Mouse (Mus musculus) lung, embryonic 15.5 days (tissue): ENCODE results near the gene Grik5. TPM values are rescaled to one million over a fixed set of nuclear protein-coding genes. Genes with fewer than 3 reads are reported as not detected.

ENCODE experiments used
- ATAC-seq: fragments of 200-750 bp; cut with Nextera tagmentation; 2 replicates; pipeline ENCODE4 v1.8.0; 2017; ENCODE audit warnings: moderate number of reproducible peaks, borderline replicate concordance; ENCODE audit not compliant: low FRiP score, low TSS enrichment; ENCODE audit errors: extremely low read depth
- H3K27ac ChIP-seq: fragments of 300-500 bp; sonication (generic); 2 replicates; pipeline ENCODE4 v1.5.1; 2015; ENCODE audit warnings: moderate library complexity, mild to moderate bottlenecking, inconsistent platforms
- H3K27me3 ChIP-seq: fragments of 300-500 bp; sonication (generic); 2 replicates; pipeline ENCODE4 v1.6.1; 2015; ENCODE audit warnings: inconsistent platforms
- H3K36me3 ChIP-seq: fragments of 300-500 bp; sonication (generic); 2 replicates; pipeline ENCODE4 v1.6.1; 2015; ENCODE audit warnings: inconsistent platforms
- H3K4me1 ChIP-seq: fragments of 300-500 bp; sonication (generic); 2 replicates; pipeline ENCODE4 v1.6.1; 2015; ENCODE audit warnings: inconsistent platforms
- H3K4me2 ChIP-seq: fragments of 300-500 bp; sonication (generic); 2 replicates; pipeline ENCODE4 v1.6.1; 2015; ENCODE audit warnings: inconsistent platforms, mild to moderate bottlenecking, moderate library complexity
- H3K4me3 ChIP-seq: fragments of 300-500 bp; sonication (generic); 2 replicates; pipeline ENCODE4 v1.5.1; 2015; ENCODE audit warnings: mild to moderate bottlenecking, inconsistent platforms
- H3K9ac ChIP-seq: fragments of 300-500 bp; sonication (generic); 2 replicates; pipeline ENCODE4 v1.6.1; 2015; ENCODE audit warnings: inconsistent platforms
- H3K9me3 ChIP-seq: fragments of 300-500 bp; sonication (generic); 2 replicates; pipeline ENCODE4 v1.6.1; 2016; ENCODE audit warnings: inconsistent platforms
- WGBS: fragments of 180-500 bp; shearing (Covaris S2); methylation state at CpG from one replicate; pipeline ENCODE4 v1.1.7; 2015; 5-methylcytosine and 5-hydroxymethylcytosine counted together
- polyA plus RNA-seq: library from polyadenylated mRNA; unstranded; fragments of >200 nt; fragmentation: Nextera tagmentation; extraction: Ambion mirVana; gene quantifications from 2 replicates; pipeline ENCODE4 v1.2.1, GENCODE M21; 2015

Gene Grik5
- polyA plus RNA-seq, 1 experiment from 2014 or later = 3.8 TPM

DNA sequence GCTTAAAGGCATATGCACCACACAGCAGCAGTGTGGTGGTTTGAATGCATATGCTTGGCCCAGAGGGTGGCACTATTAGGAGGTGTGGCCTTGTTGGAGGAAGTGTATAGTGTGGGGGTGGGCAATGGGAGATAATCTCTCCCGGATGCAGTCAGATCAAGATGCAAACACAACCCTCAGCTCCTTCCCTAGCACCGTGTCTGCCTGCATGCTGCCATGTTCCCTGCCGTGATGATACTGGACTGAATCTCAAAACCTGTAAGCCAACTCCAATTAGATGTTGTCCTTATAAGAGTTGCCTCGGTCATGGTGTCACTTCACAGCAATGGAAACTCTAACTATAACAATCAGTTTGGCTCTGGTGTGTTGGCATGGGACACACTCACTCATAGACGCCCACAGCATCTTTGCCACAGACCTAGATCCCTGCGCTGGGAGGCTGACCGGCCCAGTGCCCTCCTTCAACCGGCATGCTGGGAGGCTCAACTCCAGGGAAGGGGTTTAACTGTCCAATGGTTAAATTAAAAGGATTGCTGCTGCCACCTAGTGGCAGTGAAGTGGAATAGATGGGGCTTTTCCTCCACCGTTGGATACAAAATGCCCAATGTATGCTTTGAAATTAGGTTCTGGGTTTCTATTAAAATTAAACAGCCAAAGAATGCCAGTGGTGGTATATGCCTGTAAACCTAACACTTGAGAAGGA, 97.1 kb downstream of the Grik5 start:
- WGBS = 29% methylated on average over 9 of the region's 9 CpGs
- Histone ChIP-seq H3K27me3 (no peaks in the 10 kb centered on the region), H3K4me2 (no peak overlapping the region), H3K9me3 (no peaks in the 10 kb centered on the region), H3K27ac (no peak overlapping the region), H3K36me3 (no peaks in the 10 kb centered on the region), H3K4me1 (peaks cover 5% of the 10 kb centered on the region), H3K9ac (no peak overlapping the region), H3K4me3 (no peak overlapping the region)
- ATAC-seq = no peak

DNA sequence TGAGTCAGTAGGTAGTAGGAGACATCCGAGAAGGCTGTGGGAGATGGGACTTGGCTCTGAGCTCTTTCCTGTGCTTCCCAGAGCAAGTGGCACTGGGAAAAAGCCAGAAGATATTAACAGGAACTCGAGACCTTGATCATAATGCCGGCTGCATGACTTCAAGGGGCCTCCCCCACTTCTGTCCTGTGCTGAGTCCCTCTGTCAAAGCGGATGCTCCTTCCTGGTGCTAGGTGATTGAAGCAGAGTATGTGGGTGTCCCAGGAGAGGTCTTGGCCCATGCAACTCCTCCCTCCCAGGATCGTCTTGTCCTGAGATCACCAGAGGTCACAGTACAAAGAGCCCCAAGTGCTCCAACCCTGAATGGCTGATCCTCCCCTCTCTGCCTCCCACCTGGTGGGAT, 98.2 kb downstream of the Grik5 start:
- peaks cover 3% of the 10 kb centered on the region; the same call in 1 of the 2 replicates for H3K36me3 ChIP-seq
- no peak overlapping the region for H3K4me2 ChIP-seq
- H3K9ac ChIP-seq = no peak overlapping the region
- H3K27me3 ChIP-seq = no peaks in the 10 kb centered on the region
- 51% methylated on average over 5 of the region's 5 CpGs for WGBS
- H3K4me3 ChIP-seq = no peak overlapping the region
- no peak for ATAC-seq
- peaks cover 5% of the 10 kb centered on the region for H3K4me1 ChIP-seq
- no peak overlapping the region for H3K27ac ChIP-seq
- no peaks in the 10 kb centered on the region for H3K9me3 ChIP-seq

DNA sequence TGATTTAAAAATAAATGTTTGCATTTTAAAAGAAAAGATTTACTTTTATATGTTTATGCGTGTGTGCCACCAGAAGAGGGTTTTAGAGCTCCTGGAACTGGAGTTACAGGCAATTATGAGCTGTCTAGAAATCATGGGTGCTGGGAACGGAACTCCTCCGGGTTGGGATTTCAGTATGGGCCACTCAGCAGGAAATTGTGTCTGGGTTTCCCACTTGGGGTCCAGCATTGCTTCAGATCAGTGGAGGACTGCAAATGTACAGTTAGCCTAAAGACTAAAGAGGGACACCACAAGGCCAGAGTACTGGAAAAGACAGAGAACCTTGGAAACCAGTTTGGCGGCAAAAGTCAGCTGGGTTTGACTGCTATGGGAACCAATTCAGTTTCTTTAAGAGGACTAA, 98.9 kb downstream of the Grik5 start:
- peaks cover 3% of the 10 kb centered on the region; the same call in 1 of the 2 replicates for H3K36me3 ChIP-seq
- H3K4me3 ChIP-seq = no peak overlapping the region
- no peaks in the 10 kb centered on the region for H3K9me3 ChIP-seq
- peaks cover 5% of the 10 kb centered on the region for H3K4me1 ChIP-seq
- ATAC-seq = no peak
- H3K27me3 ChIP-seq = no peaks in the 10 kb centered on the region
- WGBS = 73% methylated on average over 4 of the region's 4 CpGs
- no peak overlapping the region for H3K9ac ChIP-seq
- no peak overlapping the region for H3K27ac ChIP-seq
- H3K4me2 ChIP-seq = no peak overlapping the region

GRCm38 (mm10) chr7:24971972-24972893, 99.9 kb downstream of the Grik5 start, which contains the start of gene Rabac1:
Gene Rabac1 (minus strand): TSS chr7:24972754.
- no peaks in the 10 kb centered on the region for H3K27me3 ChIP-seq

DNA sequence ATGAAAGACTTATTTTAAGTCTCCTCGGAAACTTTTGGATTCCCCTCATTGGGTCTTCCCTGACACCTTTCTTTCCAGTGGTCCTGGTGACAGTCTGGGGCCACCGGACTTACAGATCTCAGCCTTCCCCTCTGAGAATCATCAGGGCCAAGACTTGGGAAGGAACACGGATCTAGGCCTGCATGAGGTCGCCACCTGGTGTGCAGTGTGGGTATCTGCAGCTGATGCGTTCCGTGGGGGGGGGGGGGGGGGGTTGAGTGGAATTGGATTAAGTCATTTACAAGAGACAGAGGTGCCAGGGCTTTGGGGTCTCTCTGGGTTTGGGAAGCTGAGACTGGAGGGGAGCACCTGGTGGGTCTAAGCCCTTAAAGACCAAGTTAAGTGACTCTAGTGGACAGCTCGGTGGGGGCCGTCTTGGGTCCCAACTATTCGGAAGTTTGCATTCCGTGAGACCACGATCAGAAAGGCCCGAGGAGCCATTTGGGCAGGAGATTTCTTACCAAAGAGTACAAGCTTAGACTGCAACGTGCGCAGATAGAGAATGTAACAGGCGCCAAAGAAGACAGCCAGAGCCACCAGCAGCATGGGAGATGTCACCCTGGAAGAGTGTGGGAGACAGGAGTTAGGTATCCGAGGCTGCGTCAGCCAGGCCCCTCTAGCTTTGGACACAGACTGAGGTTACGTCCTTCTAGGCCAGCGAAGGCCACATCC, 100.7 kb downstream of the Grik5 start:
- Histone ChIP-seq H3K4me3 (peak overlapping the region; percentile 65), H3K9ac (peak overlapping the region; percentile 66), H3K27ac (0 out of 2 replicates have a peak overlapping the region, but pooled peaks have one; percentile 60)

More at GRCm38 (mm10) chr7:24971972-24972893, 99.9 kb downstream of the Grik5 start, which contains the start of gene Rabac1:
- H3K4me2 ChIP-seq = peak within 1 kb of the TSS; percentile 79
- peak within 1 kb of the TSS; percentile 66 for H3K9ac ChIP-seq
- H3K4me3 ChIP-seq = peak within 1 kb of the TSS; percentile 65
- H3K9me3 ChIP-seq = no peaks in the 10 kb centered on the region
- ATAC-seq = peak; percentile 93
- WGBS = under 1% methylated on average over 45 of the region's 45 CpGs
- H3K36me3 ChIP-seq = peaks cover 3% of the 10 kb centered on the region; the same call in 1 of the 2 replicates
- H3K27ac ChIP-seq = peak within 1 kb of the TSS; percentile 60
- H3K4me1 ChIP-seq = peaks cover 5% of the 10 kb centered on the region

GRCm38 (mm10) chr7:24970341-24970740, 101.8 kb downstream of the Grik5 start:
- Histone ChIP-seq H3K9ac (no peak overlapping the region), H3K4me1 (peaks cover 5% of the 10 kb centered on the region), H3K9me3 (no peaks in the 10 kb centered on the region), H3K36me3 (peaks cover 3% of the 10 kb centered on the region; the same call in 1 of the 2 replicates), H3K4me2 (no peak overlapping the region), H3K27me3 (no peaks in the 10 kb centered on the region), H3K4me3 (no peak overlapping the region), H3K27ac (no peak overlapping the region)
- no peak for ATAC-seq
- 98% methylated on average over 3 of the region's 3 CpGs for WGBS

More for the DNA sequence above, 100.7 kb downstream of the Grik5 start:
- Histone ChIP-seq H3K9me3 (no peaks in the 10 kb centered on the region), H3K36me3 (peaks cover 3% of the 10 kb centered on the region; the same call in 1 of the 2 replicates), H3K4me2 (peak overlapping the region; percentile 79), H3K27me3 (no peaks in the 10 kb centered on the region), H3K4me1 (peaks cover 5% of the 10 kb centered on the region)
- ATAC-seq = peak; percentile 2; the same call in 1 of the 2 replicates
- WGBS = 6% methylated on average over 18 of the region's 19 CpGs

- no peak overlapping the region for H3K4me3 ChIP-seq
- no peaks in the 10 kb centered on the region for H3K9me3 ChIP-seq
- WGBS = 70% methylated on average over 11 of the region's 12 CpGs
- no peaks in the 10 kb centered on the region for H3K27me3 ChIP-seq
- H3K4me2 ChIP-seq = no peak overlapping the region
- peaks cover 5% of the 10 kb centered on the region for H3K4me1 ChIP-seq
- H3K9ac ChIP-seq = no peak overlapping the region
- peaks cover 3% of the 10 kb centered on the region; the same call in 1 of the 2 replicates for H3K36me3 ChIP-seq
- ATAC-seq = no peak
- no peak overlapping the region for H3K27ac ChIP-seq
Observed at GRCm38 (mm10) chr7:24969805-24970204, 102.3 kb downstream of the Grik5 start.

DNA sequence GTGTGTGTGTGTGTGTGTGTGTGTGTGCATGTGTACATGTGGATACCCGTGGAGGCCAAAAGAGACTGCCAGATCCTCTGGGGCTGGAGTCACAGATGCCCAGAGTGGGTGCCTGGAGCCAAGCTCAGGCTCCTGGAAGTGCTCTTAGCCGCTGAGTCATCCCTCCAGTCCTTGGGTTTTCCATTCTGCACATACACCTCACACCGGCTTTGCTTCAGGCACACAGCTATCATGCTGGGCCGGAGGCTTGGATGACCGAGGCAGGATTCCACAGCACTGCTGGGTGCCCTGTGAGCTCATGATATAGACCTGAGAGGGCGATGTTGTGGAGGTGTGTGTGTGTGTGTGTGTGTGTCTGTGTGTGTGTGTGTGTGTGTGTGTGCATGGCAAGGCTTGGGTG, 103.7 kb downstream of the Grik5 start:
- Histone ChIP-seq H3K4me1 (peaks cover 5% of the 10 kb centered on the region), H3K4me2 (no peak overlapping the region), H3K27ac (no peak overlapping the region), H3K9ac (no peak overlapping the region), H3K36me3 (peaks cover 3% of the 10 kb centered on the region; the same call in 1 of the 2 replicates), H3K4me3 (no peak overlapping the region), H3K27me3 (no peaks in the 10 kb centered on the region), H3K9me3 (no peaks in the 10 kb centered on the region)
- 74% methylated on average over 6 of the region's 6 CpGs for WGBS
- no peak for ATAC-seq

DNA sequence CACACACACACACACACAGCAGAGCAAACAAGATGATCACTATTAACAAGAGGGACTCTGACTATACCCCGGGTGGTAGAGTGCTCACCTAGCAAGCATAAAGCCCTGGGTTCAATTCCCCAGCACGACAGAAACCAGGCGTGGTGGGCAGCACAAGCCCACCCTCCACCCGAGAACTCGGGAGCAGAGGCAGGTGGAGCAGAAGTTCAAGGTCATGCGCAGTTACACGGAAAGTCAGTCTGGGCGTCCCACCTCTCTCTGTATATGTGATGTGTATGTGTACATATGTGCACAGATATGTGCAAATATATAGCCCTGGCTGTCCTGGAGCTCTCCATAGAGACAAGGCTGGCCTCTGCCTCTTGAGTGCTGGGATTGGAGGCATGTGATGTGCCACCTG, 104.2 kb downstream of the Grik5 start:
- Histone ChIP-seq H3K4me2 (no peak overlapping the region), H3K4me3 (no peak overlapping the region), H3K27me3 (no peaks in the 10 kb centered on the region), H3K36me3 (peaks cover 3% of the 10 kb centered on the region; the same call in 1 of the 2 replicates), H3K9ac (no peak overlapping the region), H3K27ac (no peak overlapping the region), H3K4me1 (peaks cover 5% of the 10 kb centered on the region), H3K9me3 (no peaks in the 10 kb centered on the region)
- no peak for ATAC-seq
- WGBS = 77% methylated on average over 8 of the region's 8 CpGs

DNA sequence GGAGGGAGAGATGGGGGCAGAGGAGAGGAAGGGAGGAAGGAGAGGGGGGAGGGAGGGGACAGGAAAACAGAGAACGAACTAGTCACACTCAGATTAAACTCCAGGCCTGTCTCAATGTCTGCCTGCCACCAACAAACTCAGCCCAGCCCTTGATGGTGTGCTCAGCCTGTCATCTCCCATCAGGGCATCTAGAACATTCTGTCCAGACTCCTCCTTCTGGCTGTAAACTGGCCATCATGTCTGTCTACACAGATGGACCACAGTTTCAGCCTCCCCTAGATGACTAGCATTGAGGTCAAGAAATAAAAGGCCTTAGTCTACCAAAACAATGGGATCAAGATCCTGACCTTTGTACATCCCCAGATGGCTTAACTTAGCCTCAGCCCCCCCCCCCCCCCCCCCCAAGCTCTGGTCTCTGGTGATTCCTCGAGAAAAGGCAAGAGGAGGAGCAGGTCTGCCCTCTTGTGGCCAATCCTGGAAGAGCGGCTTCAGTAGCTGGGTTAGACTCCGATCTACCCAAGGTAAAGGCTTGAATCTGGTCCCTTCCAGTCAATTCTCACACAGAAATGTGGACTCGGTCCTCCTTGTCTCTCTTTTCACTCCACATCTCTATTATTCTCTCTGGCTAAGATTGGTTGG, 107.1 kb downstream of the Grik5 start:
- Histone ChIP-seq H3K27me3 (no peaks in the 10 kb centered on the region), H3K9ac (no peak overlapping the region), H3K4me2 (no peak overlapping the region), H3K36me3 (peaks cover 3% of the 10 kb centered on the region; the same call in 1 of the 2 replicates), H3K4me1 (no peaks in the 10 kb centered on the region), H3K27ac (no peak overlapping the region), H3K4me3 (no peak overlapping the region), H3K9me3 (no peaks in the 10 kb centered on the region)
- WGBS = 8% methylated on average over 5 of the region's 5 CpGs
- no peak for ATAC-seq

DNA sequence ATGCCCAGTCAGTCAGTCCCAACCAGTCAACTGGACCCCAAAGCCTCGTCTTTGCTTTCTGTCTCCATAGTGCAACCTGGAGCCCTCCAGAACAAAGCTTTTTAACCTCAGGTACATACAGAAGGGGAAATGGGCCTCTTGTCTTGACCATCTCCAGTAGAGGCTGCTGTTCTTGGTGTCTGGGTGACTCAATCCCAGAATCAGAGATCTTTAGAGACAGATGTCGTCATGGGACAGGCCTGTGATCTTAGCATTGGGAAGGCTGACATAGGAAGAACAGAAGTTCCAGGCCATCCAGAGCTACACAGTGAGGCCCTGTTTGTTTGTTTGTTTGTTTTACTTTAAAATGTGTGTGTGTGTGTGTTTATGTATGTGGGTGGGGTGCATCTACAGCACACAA, 107.9 kb downstream of the Grik5 start:
- H3K4me3 ChIP-seq = no peak overlapping the region
- ATAC-seq = no peak
- no peak overlapping the region for H3K4me2 ChIP-seq
- no peaks in the 10 kb centered on the region for H3K4me1 ChIP-seq
- H3K9ac ChIP-seq = no peak overlapping the region
- H3K27me3 ChIP-seq = no peaks in the 10 kb centered on the region
- H3K27ac ChIP-seq = no peak overlapping the region
- H3K9me3 ChIP-seq = no peaks in the 10 kb centered on the region
- WGBS = 60% methylated on average over 2 of the region's 2 CpGs
- no peaks in the 10 kb centered on the region for H3K36me3 ChIP-seq
